Mouse (Mus musculus): ENCODE results near the gene Fcer1g.

The Fcer1g gene

GRCm38 (mm10) chr1:171265971-171266744 lies 32.0 kb upstream of the Fcer1g start:
- no peak for DNase-seq

GRCm38 (mm10) chr1:171263666-171264461 lies 29.7 kb upstream of the Fcer1g start:
- DNase-seq = no peak

GRCm38 (mm10) chr1:171263185-171263611 lies 29.0 kb upstream of the Fcer1g start:
- peak; percentile 48 to 64 for DNase-seq

- peak; percentile 71 to 81 for DNase-seq
Measured at GRCm38 (mm10) chr1:171262594-171263130, 28.5 kb upstream of the Fcer1g start.

- DNase-seq = no peak
Measured at GRCm38 (mm10) chr1:171260316-171260715, 26.2 kb upstream of the Fcer1g start.

GRCm38 (mm10) chr1:171258921-171259320 lies 24.8 kb upstream of the Fcer1g start:
- no peak for DNase-seq

- no peak for DNase-seq
Measured at GRCm38 (mm10) chr1:171257781-171258180, 23.6 kb upstream of the Fcer1g start.

- peak; percentile 74 to 81 for DNase-seq
Measured at GRCm38 (mm10) chr1:171256937-171257548, 22.9 kb upstream of the Fcer1g start.

- DNase-seq = peak; percentile 75 to 82
Measured at GRCm38 (mm10) chr1:171256095-171256818, 22.1 kb upstream of the Fcer1g start.

- DNase-seq = no peak
Measured at GRCm38 (mm10) chr1:171252415-171252814, 18.2 kb upstream of the Fcer1g start.

- peak; percentile 57 to 71 for DNase-seq
Measured at GRCm38 (mm10) chr1:171251594-171252324, 17.6 kb upstream of the Fcer1g start.

- no peak for DNase-seq
Measured at GRCm38 (mm10) chr1:171250680-171251593, 16.8 kb upstream of the Fcer1g start, which contains the start of gene Ndufs2. Gene Ndufs2 (minus strand): TSS chr1:171251388.

- DNase-seq = peak; percentile 41 to 58
Measured at GRCm38 (mm10) chr1:171249913-171250600, 15.9 kb upstream of the Fcer1g start, which contains the start of gene Adamts4. Gene Adamts4 (plus strand): TSS chr1:171250421.

GRCm38 (mm10) chr1:171248386-171249226 lies 14.4 kb upstream of the Fcer1g start:
- DNase-seq = peak in 1 of 2 experiments; percentile 26

GRCm38 (mm10) chr1:171247916-171248315 lies 13.8 kb upstream of the Fcer1g start:
- DNase-seq = peak in 1 of 2 experiments; percentile 42

- DNase-seq = no peak
Measured at GRCm38 (mm10) chr1:171247453-171247841, 13.3 kb upstream of the Fcer1g start.

- peak; percentile 99 for DNase-seq
Measured at GRCm38 (mm10) chr1:171246709-171247452, 12.7 kb upstream of the Fcer1g start.

- DNase-seq = no peak
Measured at GRCm38 (mm10) chr1:171245353-171245752, 11.2 kb upstream of the Fcer1g start.

Data from kidney, postnatal 36 days (tissue).